Mouse (Mus musculus): ENCODE measurements at regions not wholly inside any gene's neighbourhood (a gene's known extent, or its start where the extent isn't known, plus 50 kb on each side); places are given as distances from the start of the nearest gene placed in this dataset.

DNA sequence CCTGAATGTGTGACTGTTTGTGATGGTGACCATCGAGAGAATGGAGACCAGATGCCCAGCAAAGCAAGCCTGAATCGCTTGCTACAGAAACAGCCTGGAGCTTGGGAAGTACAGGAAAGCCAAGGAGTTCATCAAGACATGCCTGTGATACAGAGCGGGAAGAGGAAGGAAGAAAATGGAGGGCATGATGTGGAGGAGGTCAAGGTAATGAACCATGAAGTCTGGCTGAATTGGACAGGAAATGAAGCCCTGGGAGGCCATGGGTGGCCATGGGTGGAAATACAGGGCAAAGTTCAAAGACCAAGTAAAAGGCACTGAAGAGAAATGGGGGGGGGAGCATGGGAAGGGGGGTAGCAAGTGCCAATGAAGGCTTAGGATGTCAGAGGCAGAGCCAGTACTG, 227.2 kb upstream of the Pou3f3 start:
- H3K4me1 ChIP-seq (ENCODE audit: control insufficient read depth, insufficient read depth, low read length), result no peaks in the 10 kb centered on the region
- no peak overlapping the region for H3K4me3 ChIP-seq (ENCODE audit: low read depth, low read length)
- 87% methylated on average over 3 of the region's 3 CpGs for WGBS
- no peaks in the 10 kb centered on the region for H3K9me3 ChIP-seq (ENCODE audit: control insufficient read depth, low read length)
- no peak for DNase-seq (ENCODE audit: low spot score)
- no peak overlapping the region for H3K9ac ChIP-seq (ENCODE audit: low read depth, low read length)
- no peaks in the 10 kb centered on the region for H3K27me3 ChIP-seq (replicated peaks; ENCODE audit: control insufficient read depth, insufficient read depth, low read length)
- no peak for ATAC-seq (ENCODE audit: low read depth)
- no peak overlapping the region for H3K27ac ChIP-seq (replicated peaks; ENCODE audit: low read depth, low read length)
- H3K4me2 ChIP-seq (ENCODE audit: low read depth, low read length), result no peak overlapping the region
- H3K36me3 ChIP-seq (ENCODE audit: control insufficient read depth, insufficient read depth, low read length), result no peaks in the 10 kb centered on the region

DNA sequence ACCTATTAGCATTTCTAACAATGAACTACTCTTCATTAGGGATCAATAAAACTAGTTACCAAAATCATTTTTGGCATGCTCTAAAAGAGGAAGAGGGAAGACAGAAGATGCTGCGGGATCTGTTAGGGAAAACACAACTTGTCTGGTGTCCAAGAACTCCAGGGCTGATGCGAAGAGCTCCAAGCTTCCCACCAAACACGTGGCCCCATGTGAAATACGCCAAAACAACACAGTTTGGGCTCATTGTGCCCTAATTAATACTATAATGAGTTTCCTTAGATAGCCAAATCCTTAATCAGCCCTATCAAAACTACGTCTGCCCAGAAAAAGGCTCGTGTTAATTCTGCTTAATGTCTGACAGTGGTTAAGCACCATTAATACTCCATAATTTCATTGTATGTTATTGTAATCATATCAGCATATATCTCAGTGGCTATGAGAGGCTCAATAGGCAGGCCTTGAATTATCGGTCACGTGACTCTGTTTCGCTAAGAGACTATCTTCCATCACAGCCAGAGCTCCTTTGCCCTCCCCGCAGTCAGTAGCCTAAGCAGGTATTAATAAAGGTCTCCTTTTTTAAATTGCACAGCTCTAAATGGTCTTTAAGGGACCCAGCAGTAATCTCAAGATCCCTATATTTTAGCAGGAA, 223.6 kb upstream of the Pou3f3 start:
- WGBS, result 82% methylated on average over 10 of the region's 10 CpGs
- H3K9me3 ChIP-seq (ENCODE audit: control insufficient read depth, low read length), result no peaks in the 10 kb centered on the region
- no peaks in the 10 kb centered on the region for H3K4me1 ChIP-seq (ENCODE audit: control insufficient read depth, insufficient read depth, low read length)
- H3K4me3 ChIP-seq (ENCODE audit: low read depth, low read length), result no peak overlapping the region
- no peak overlapping the region for H3K4me2 ChIP-seq (ENCODE audit: low read depth, low read length)
- ATAC-seq (ENCODE audit: low read depth) (no peak), DNase-seq (ENCODE audit: low spot score) (no peak)
- H3K36me3 ChIP-seq (ENCODE audit: control insufficient read depth, insufficient read depth, low read length), result no peaks in the 10 kb centered on the region
- H3K27ac ChIP-seq (replicated peaks; ENCODE audit: low read depth, low read length), result no peak overlapping the region
- no peak overlapping the region for H3K9ac ChIP-seq (ENCODE audit: low read depth, low read length)
- no peaks in the 10 kb centered on the region for H3K27me3 ChIP-seq (replicated peaks; ENCODE audit: control insufficient read depth, insufficient read depth, low read length)

DNA sequence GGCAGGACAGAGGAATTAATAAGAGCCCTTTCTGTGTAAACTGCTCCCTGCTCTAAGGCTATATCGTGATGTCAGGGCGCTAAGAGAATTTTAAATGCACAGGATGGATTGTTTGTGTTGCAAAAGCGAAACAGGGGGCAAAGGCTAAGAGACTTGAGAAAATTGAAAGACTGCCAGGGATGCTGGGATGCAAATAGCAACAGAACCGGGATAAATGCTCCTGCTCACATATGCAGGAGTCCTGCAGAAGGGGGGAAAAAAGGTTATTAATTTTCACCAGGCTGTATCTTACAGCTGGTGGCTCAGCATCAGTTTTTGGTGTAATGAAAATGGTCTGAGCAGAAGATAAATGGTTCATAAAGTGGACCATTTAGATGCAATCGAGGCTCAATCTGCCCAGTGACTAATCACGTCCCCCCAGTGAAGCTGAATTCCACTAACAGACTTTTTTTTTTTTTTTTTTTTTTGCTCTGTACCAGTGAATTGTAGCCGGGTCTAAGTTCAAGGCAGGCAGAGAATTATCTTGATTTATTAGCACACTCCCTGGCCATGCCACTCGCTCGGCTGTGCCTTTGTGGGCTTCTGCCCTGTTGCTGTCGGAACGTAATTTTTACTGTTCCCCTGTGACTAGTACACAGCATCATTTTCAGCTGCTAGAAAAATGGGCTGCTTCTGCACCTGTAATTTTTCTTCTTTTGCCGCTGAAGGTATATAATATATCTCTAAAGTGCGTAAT, 222.9 kb upstream of the Pou3f3 start:
- no peak for ATAC-seq (ENCODE audit: low read depth)
- Histone ChIP-seq H3K4me3 (ENCODE audit: low read depth, low read length) (no peak overlapping the region), H3K36me3 (ENCODE audit: control insufficient read depth, insufficient read depth, low read length) (no peaks in the 10 kb centered on the region), H3K27me3 (replicated peaks; ENCODE audit: control insufficient read depth, insufficient read depth, low read length) (no peaks in the 10 kb centered on the region), H3K4me1 (ENCODE audit: control insufficient read depth, insufficient read depth, low read length) (no peaks in the 10 kb centered on the region), H3K4me2 (ENCODE audit: low read depth, low read length) (no peak overlapping the region), H3K9ac (ENCODE audit: low read depth, low read length) (no peak overlapping the region), H3K9me3 (ENCODE audit: control insufficient read depth, low read length) (no peaks in the 10 kb centered on the region), H3K27ac (replicated peaks; ENCODE audit: low read depth, low read length) (no peak overlapping the region)
- DNase-seq (ENCODE audit: low spot score), result no peak
- 60% methylated on average over 13 of the region's 13 CpGs for WGBS

DNA sequence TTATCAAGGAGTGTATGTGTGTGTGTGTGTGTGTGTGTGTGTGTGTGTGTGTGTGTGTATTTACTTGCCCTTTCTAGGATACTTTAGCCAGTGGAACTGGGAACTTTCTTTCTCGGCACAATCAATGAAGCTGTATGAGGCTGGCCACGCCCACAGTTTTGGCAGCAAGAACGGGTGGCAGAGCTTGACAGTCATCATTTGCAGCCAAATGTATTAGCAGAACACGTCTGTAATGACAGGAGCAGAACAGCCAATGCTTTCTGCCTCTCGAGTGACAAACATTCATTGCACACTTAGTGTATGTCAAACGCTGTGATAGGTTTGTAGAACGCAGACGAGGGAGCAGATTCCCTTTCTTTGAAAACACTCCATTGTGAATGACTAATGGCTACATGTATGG, 221.4 kb upstream of the Pou3f3 start:
- ATAC-seq (ENCODE audit: low read depth) (no peak), DNase-seq (ENCODE audit: low spot score) (no peak)
- Histone ChIP-seq H3K4me1 (ENCODE audit: control insufficient read depth, insufficient read depth, low read length) (no peaks in the 10 kb centered on the region), H3K4me3 (ENCODE audit: low read depth, low read length) (no peak overlapping the region), H3K4me2 (ENCODE audit: low read depth, low read length) (no peak overlapping the region), H3K9me3 (ENCODE audit: control insufficient read depth, low read length) (no peaks in the 10 kb centered on the region), H3K27me3 (replicated peaks; ENCODE audit: control insufficient read depth, insufficient read depth, low read length) (no peaks in the 10 kb centered on the region), H3K9ac (ENCODE audit: low read depth, low read length) (no peak overlapping the region), H3K36me3 (ENCODE audit: control insufficient read depth, insufficient read depth, low read length) (no peaks in the 10 kb centered on the region), H3K27ac (replicated peaks; ENCODE audit: low read depth, low read length) (no peak overlapping the region)
- 70% methylated on average over 8 of the region's 8 CpGs for WGBS

DNA sequence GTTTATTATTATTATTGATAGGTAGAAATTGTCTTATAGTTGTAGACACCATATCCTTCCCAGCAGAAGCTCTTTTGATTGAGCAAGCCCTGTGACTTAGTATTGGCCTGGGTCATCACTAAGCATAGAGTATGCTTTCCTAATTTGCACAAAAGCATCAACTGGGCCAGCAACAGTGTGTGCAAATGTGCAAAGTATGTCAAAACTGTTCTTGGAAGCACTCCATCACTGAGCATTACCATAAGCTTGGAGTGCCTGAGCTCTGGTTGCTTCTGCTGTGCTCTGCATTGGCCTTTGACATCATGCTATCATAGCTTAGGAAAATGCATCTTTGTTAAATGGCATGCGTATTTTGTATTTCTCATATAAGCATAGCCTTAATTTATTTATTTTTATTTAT, 220.7 kb upstream of the Pou3f3 start:
- no peaks in the 10 kb centered on the region; the same call in 1 of the 2 replicates for H3K4me1 ChIP-seq (ENCODE audit: control insufficient read depth, insufficient read depth, low read length)
- no peak for DNase-seq (ENCODE audit: low spot score)
- no peaks in the 10 kb centered on the region for H3K36me3 ChIP-seq (ENCODE audit: control insufficient read depth, insufficient read depth, low read length)
- H3K4me3 ChIP-seq (ENCODE audit: low read depth, low read length), result no peak overlapping the region
- H3K9me3 ChIP-seq (ENCODE audit: control insufficient read depth, low read length), result no peaks in the 10 kb centered on the region
- ATAC-seq (ENCODE audit: low read depth), result no peak
- no peak overlapping the region for H3K9ac ChIP-seq (ENCODE audit: low read depth, low read length)
- H3K4me2 ChIP-seq (ENCODE audit: low read depth, low read length), result no peak overlapping the region
- no peaks in the 10 kb centered on the region for H3K27me3 ChIP-seq (replicated peaks; ENCODE audit: control insufficient read depth, insufficient read depth, low read length)
- 92% methylated on average over 1 of the region's 1 CpGs for WGBS
- H3K27ac ChIP-seq (replicated peaks; ENCODE audit: low read depth, low read length), result no peak overlapping the region

DNA sequence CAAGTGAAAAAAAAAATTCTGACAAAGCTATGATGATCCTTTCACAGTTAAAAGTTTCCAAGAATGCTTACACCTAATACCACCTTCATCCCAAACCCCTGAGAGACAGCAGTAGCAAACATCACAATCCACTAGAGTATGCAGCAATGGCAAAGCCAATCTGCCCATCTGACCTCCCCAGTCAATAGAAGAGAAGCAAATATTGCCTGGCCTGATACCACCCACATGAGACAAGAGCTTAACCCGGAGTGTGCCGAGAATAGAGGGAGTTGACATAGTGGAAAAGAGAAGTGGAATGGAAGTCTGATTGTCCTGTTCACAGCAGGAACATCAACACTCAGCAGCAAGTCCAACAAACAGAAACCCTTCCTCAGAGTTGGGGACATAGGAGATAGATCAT, 219.9 kb upstream of the Pou3f3 start:
- no peaks in the 10 kb centered on the region; the same call in 1 of the 2 replicates for H3K4me1 ChIP-seq (ENCODE audit: control insufficient read depth, insufficient read depth, low read length)
- H3K4me2 ChIP-seq (ENCODE audit: low read depth, low read length), result no peak overlapping the region
- ATAC-seq (ENCODE audit: low read depth) (no peak), DNase-seq (ENCODE audit: low spot score) (no peak)
- no peak overlapping the region for H3K27ac ChIP-seq (replicated peaks; ENCODE audit: low read depth, low read length)
- WGBS, result 84% methylated on average over 2 of the region's 2 CpGs
- H3K4me3 ChIP-seq (ENCODE audit: low read depth, low read length), result no peak overlapping the region
- no peaks in the 10 kb centered on the region for H3K9me3 ChIP-seq (ENCODE audit: control insufficient read depth, low read length)
- no peak overlapping the region for H3K9ac ChIP-seq (ENCODE audit: low read depth, low read length)
- no peaks in the 10 kb centered on the region for H3K36me3 ChIP-seq (ENCODE audit: control insufficient read depth, insufficient read depth, low read length)
- no peaks in the 10 kb centered on the region for H3K27me3 ChIP-seq (replicated peaks; ENCODE audit: control insufficient read depth, insufficient read depth, low read length)

DNA sequence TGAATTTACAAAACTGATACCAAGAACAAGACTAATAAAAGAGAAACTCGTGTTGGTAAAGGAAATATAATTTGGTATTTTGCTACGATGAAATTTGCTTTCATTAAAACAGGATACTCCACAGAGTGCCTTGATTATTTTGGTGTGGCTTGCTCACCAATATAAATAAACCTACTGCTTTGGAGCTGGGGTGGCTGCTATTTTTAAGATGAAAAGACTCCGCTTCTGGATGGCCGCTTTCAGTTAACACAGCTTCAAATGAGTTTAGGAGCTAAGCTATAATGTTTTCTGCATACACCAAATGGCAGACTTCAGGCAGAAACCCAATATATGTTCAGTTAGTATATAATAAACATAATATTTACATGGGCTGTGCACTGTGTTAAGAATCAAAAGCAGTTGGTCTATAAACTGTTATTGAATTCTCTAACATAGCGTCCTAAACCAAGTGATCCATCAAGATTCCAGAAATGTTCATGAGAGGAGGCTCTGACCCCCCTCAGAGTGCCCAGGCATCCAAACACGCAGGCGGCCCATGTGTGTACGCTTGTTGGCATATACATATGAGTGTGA, 215.1 kb upstream of the Pou3f3 start:
- Histone ChIP-seq H3K4me1 (ENCODE audit: control insufficient read depth, insufficient read depth, low read length) (no peaks in the 10 kb centered on the region; the same call in 1 of the 2 replicates), H3K27me3 (replicated peaks; ENCODE audit: control insufficient read depth, insufficient read depth, low read length) (no peaks in the 10 kb centered on the region), H3K4me2 (ENCODE audit: low read depth, low read length) (no peak overlapping the region), H3K9ac (ENCODE audit: low read depth, low read length) (no peak overlapping the region), H3K4me3 (ENCODE audit: low read depth, low read length) (no peak overlapping the region), H3K27ac (replicated peaks; ENCODE audit: low read depth, low read length) (no peak overlapping the region), H3K9me3 (ENCODE audit: control insufficient read depth, low read length) (no peaks in the 10 kb centered on the region), H3K36me3 (ENCODE audit: control insufficient read depth, insufficient read depth, low read length) (no peaks in the 10 kb centered on the region)
- DNase-seq (ENCODE audit: low spot score), result no peak
- 67% methylated on average over 8 of the region's 8 CpGs for WGBS
- ATAC-seq (ENCODE audit: low read depth), result no peak

DNA sequence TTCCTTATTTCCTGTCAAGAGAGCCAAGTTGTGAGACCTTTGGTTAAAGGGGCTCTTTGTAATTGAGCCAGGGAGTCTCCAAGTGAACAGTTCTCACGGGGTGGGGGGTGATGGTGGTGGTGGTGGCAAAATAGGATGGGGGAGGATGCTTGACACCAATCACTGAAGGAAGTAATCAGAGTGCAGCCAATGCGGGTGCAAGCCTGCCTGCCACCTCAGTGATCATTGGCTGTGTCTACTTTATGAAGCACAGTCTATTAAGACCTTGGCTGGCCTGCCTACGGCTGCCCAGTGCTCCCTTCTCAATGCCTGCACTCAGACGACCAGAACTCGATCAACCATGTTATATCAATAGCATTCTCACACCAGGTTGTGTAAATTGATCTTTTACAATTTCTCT, 206.0 kb upstream of the Pou3f3 start:
- ATAC-seq (ENCODE audit: low read depth) (no peak), DNase-seq (ENCODE audit: low spot score) (no peak)
- H3K36me3 ChIP-seq (ENCODE audit: control insufficient read depth, insufficient read depth, low read length), result no peaks in the 10 kb centered on the region
- peaks cover 26% of the 10 kb centered on the region for H3K27me3 ChIP-seq (replicated peaks; ENCODE audit: control insufficient read depth, insufficient read depth, low read length)
- no peaks in the 10 kb centered on the region for H3K9me3 ChIP-seq (ENCODE audit: control insufficient read depth, low read length)
- H3K4me1 ChIP-seq (ENCODE audit: control insufficient read depth, insufficient read depth, low read length), result peaks cover 10% of the 10 kb centered on the region
- no peak overlapping the region for H3K9ac ChIP-seq (ENCODE audit: low read depth, low read length)
- no peak overlapping the region for H3K27ac ChIP-seq (replicated peaks; ENCODE audit: low read depth, low read length)
- H3K4me2 ChIP-seq (ENCODE audit: low read depth, low read length), result no peak overlapping the region
- H3K4me3 ChIP-seq (ENCODE audit: low read depth, low read length), result no peak overlapping the region
- WGBS, result 52% methylated on average over 5 of the region's 5 CpGs

Data from embryonic facial prominence, embryonic 14.5 days (tissue).